Mouse (Mus musculus): ENCODE data around the gene Rnf31.

- TF ChIP-seq POLR2A (IDR thresholded peaks at IDR 0.05; ENCODE audit: insufficient read depth, low read length) (no peak), CTCF (IDR thresholded peaks at IDR 0.05; ENCODE audit: low read depth, low read length) (no peak)
Measured at GRCm38 (mm10) chr14:55580731-55581130, 10.8 kb upstream of the Rnf31 start.
